Mouse (Mus musculus) urinary bladder, postnatal 10 days (tissue): Measurements from ENCODE around the gene Hcfc2.

Experiments used
- DNase-seq: peaks from one replicate; pipeline ENCODE4 v3.0.0; 2022; ENCODE audit warnings: low spot score

The Hcfc2 gene

GRCm38 (mm10) chr10:82741354-82741753 is 45.4 kb downstream of the Hcfc2 start:
- no peak for DNase-seq

- DNase-seq = no peak
Measured at GRCm38 (mm10) chr10:82741876-82742275, 45.9 kb downstream of the Hcfc2 start.

- no peak for DNase-seq
Measured at GRCm38 (mm10) chr10:82742578-82742977, 46.6 kb downstream of the Hcfc2 start.

GRCm38 (mm10) chr10:82744296-82744695 is 48.3 kb downstream of the Hcfc2 start:
- no peak for DNase-seq

GRCm38 (mm10) chr10:82745301-82745700 is 49.3 kb downstream of the Hcfc2 start:
- no peak for DNase-seq

- no peak for DNase-seq
Measured at GRCm38 (mm10) chr10:82746988-82747850, 51.3 kb downstream of the Hcfc2 start.

GRCm38 (mm10) chr10:82750778-82751177 is 54.8 kb downstream of the Hcfc2 start:
- no peak for DNase-seq

- DNase-seq = no peak
Measured at GRCm38 (mm10) chr10:82752921-82753320, 57.0 kb downstream of the Hcfc2 start.

- DNase-seq = no peak
Measured at GRCm38 (mm10) chr10:82754642-82755041, 58.7 kb downstream of the Hcfc2 start.

GRCm38 (mm10) chr10:82755213-82755890 is 59.4 kb downstream of the Hcfc2 start:
- no peak for DNase-seq

- no peak for DNase-seq
Measured at GRCm38 (mm10) chr10:82756466-82756865, 60.5 kb downstream of the Hcfc2 start.

GRCm38 (mm10) chr10:82757341-82757740 is 61.4 kb downstream of the Hcfc2 start:
- no peak for DNase-seq

GRCm38 (mm10) chr10:82758368-82758767 is 62.4 kb downstream of the Hcfc2 start:
- DNase-seq = no peak

- DNase-seq = no peak
Measured at GRCm38 (mm10) chr10:82758878-82759277, 62.9 kb downstream of the Hcfc2 start.

- DNase-seq = no peak
Measured at GRCm38 (mm10) chr10:82759706-82760105, 63.7 kb downstream of the Hcfc2 start.

- DNase-seq = no peak
Measured at GRCm38 (mm10) chr10:82761037-82761811, 65.3 kb downstream of the Hcfc2 start.

GRCm38 (mm10) chr10:82762756-82763681 is 67.1 kb downstream of the Hcfc2 start:
- no peak for DNase-seq

- DNase-seq = peak; percentile 82
Measured at GRCm38 (mm10) chr10:82763840-82764631, 68.1 kb downstream of the Hcfc2 start, which contains the start of gene Nfyb. Gene Nfyb (minus strand): TSS chr10:82764144.

- DNase-seq = no peak
Measured at GRCm38 (mm10) chr10:82768901-82769300, 72.9 kb downstream of the Hcfc2 start.

GRCm38 (mm10) chr10:82770713-82771112 is 74.8 kb downstream of the Hcfc2 start:
- DNase-seq = no peak
